Mouse (Mus musculus): ENCODE measurements around the gene Smpd2.

GRCm38 (mm10) chr10:41525696-41526095, 35.5 kb upstream of the Smpd2 start:
- TF ChIP-seq CTCF (IDR thresholded peaks at IDR 0.05; ENCODE audit: borderline replicate concordance, insufficient read depth, low read depth, low read length), result no peak
- no peak for TF ChIP-seq POLR2A (IDR thresholded peaks at IDR 0.05; ENCODE audit: borderline replicate concordance, insufficient read depth, low read length)
